Mouse (Mus musculus): Measurements from ENCODE around the gene Chml. TPM values are rescaled to one million over a fixed set of nuclear protein-coding genes. Genes with fewer than 3 reads are reported as not detected.
A peak's percentile ranks its signal among the peaks of the same experiment; 100 is the strongest.

Chml gene
- polyA plus RNA-seq, 1 experiment from 2014 or later = 2.1 TPM

DNA sequence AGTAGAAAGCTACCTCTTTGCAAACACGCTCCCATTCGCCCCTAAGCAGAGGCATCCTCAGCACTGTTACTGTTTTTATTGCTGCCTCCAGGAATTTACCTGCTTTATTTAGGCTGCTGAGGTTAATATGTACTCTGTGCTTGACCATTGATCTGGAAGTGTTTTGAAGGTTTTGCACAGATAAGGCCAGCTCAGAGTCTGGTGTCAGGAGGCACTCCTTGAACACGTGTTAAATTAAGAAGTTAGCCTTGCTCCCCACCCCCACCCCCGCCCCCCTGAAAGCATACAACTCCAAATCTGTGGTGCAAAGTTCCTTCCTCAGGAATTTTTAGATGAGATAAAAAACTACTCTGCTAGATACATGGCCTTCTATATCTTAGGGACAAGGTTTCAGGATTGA, 8.4 kb upstream of the Chml start:
- Histone ChIP-seq H3K27ac (no peak overlapping the region), H3K9ac (ENCODE audit: low read depth, low read length) (no peak overlapping the region), H3K27me3 (ENCODE audit: insufficient read depth, low read length) (no peaks in the 10 kb centered on the region), H3K9me3 (replicated peaks; ENCODE audit: low read length) (no peaks in the 10 kb centered on the region), H3K36me3 (ENCODE audit: insufficient read depth, low read length) (no peaks in the 10 kb centered on the region), H3K4me2 (ENCODE audit: low read length) (no peak overlapping the region), H3K4me1 (replicated peaks; ENCODE audit: insufficient read depth, low read length) (no peaks in the 10 kb centered on the region), H3K4me3 (replicated peaks; ENCODE audit: low read depth, low read length) (no peak overlapping the region)
- DNase-seq (ENCODE audit: low spot score) = no peak
- WGBS = 71% methylated on average over 4 of the region's 4 CpGs
- no peak for ATAC-seq (replicated peaks; ENCODE audit: low FRiP score, low read depth)
- no peak for TF ChIP-seq CTCF (IDR thresholded peaks at IDR 0.05; ENCODE audit: low read depth)

DNA sequence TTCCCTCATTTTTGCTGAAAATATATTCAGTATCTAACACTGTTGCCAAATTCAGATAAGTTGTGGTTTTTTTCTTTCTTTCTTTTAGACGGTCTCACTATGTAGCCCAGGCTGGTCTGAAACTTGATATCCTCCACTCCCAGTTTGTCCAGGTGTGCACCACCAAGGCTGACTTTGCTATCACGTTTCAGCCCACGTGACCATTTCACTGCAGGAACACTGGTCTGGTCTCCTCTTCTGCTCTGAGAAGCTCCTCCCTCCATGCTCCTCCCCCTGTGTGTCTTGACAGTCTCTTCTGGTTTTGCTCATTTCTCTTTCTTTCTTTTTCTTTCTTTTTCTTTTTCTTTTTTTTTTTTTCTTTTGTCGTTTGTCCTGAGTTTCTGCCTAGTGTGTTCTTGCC, 7.1 kb upstream of the Chml start:
- no peaks in the 10 kb centered on the region for H3K4me1 ChIP-seq (replicated peaks; ENCODE audit: insufficient read depth, low read length)
- H3K4me3 ChIP-seq (replicated peaks; ENCODE audit: low read depth, low read length) = no peak overlapping the region
- DNase-seq (ENCODE audit: low spot score) = no peak
- 23% methylated on average over 4 of the region's 4 CpGs for WGBS
- ATAC-seq (replicated peaks; ENCODE audit: low FRiP score, low read depth) = no peak
- H3K9ac ChIP-seq (ENCODE audit: low read depth, low read length) = no peak overlapping the region
- H3K9me3 ChIP-seq (replicated peaks; ENCODE audit: low read length) = no peaks in the 10 kb centered on the region
- H3K4me2 ChIP-seq (ENCODE audit: low read length) = no peak overlapping the region
- H3K27me3 ChIP-seq (ENCODE audit: insufficient read depth, low read length) = no peaks in the 10 kb centered on the region
- H3K36me3 ChIP-seq (ENCODE audit: insufficient read depth, low read length) = no peaks in the 10 kb centered on the region
- TF ChIP-seq CTCF (IDR thresholded peaks at IDR 0.05; ENCODE audit: low read depth) = no peak
- no peak overlapping the region for H3K27ac ChIP-seq

DNA sequence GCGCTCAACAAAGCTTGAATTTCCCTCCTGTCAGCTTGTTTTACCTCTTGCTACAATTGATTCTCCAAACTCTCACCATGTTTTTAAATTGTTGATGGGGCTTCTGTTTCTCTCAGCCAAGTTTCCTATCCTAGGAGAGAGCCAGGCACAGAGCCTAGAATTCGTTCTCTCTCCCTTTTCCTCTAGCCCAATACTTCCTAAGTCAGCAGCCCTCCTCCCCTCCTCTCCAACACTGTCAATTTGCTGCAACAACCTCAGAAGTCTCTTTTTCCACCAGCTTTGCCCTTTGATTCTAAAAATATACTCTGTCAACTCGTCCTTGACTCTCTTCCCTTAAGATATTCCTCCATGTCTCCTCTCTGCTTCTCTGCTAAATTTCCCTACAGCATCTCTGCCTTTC, 6.7 kb upstream of the Chml start:
- no peaks in the 10 kb centered on the region for H3K4me1 ChIP-seq (replicated peaks; ENCODE audit: insufficient read depth, low read length)
- no peak for TF ChIP-seq CTCF (IDR thresholded peaks at IDR 0.05; ENCODE audit: low read depth)
- no peak overlapping the region for H3K4me2 ChIP-seq (ENCODE audit: low read length)
- no peak overlapping the region for H3K27ac ChIP-seq
- no peaks in the 10 kb centered on the region for H3K27me3 ChIP-seq (ENCODE audit: insufficient read depth, low read length)
- H3K9me3 ChIP-seq (replicated peaks; ENCODE audit: low read length) = no peaks in the 10 kb centered on the region
- no peak overlapping the region for H3K4me3 ChIP-seq (replicated peaks; ENCODE audit: low read depth, low read length)
- no peak overlapping the region for H3K9ac ChIP-seq (ENCODE audit: low read depth, low read length)
- ATAC-seq (replicated peaks; ENCODE audit: low FRiP score, low read depth) (no peak), DNase-seq (ENCODE audit: low spot score) (no peak)
- H3K36me3 ChIP-seq (ENCODE audit: insufficient read depth, low read length) = no peaks in the 10 kb centered on the region
- 46% methylated on average over 3 of the region's 3 CpGs for WGBS

DNA sequence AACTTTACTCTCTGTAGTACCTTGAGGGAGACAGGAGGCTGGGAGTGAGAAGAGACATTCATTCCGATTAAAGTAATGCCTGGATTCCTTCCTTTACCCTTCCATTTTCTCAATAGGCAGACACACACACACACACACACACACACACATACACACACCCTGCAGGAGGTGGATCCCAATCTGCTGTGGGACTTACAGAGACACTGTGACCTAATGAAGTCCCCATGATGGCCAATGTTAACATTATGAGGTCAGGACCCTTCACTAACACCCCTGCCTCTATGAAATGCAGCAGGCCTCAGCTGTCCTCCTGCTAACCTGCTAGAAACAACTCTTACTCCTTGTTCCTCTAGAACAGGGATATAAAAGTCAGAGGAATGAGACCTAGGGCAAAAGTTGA, 5.6 kb upstream of the Chml start, which contains the start of gene Wdr64:
Gene Wdr64 (plus strand): TSS at position 301 of the 400 bp plus-strand sequence.
- WGBS = 93% methylated on average over 1 of the region's 1 CpGs
- TF ChIP-seq CTCF (IDR thresholded peaks at IDR 0.05; ENCODE audit: low read depth) = no peak

DNA sequence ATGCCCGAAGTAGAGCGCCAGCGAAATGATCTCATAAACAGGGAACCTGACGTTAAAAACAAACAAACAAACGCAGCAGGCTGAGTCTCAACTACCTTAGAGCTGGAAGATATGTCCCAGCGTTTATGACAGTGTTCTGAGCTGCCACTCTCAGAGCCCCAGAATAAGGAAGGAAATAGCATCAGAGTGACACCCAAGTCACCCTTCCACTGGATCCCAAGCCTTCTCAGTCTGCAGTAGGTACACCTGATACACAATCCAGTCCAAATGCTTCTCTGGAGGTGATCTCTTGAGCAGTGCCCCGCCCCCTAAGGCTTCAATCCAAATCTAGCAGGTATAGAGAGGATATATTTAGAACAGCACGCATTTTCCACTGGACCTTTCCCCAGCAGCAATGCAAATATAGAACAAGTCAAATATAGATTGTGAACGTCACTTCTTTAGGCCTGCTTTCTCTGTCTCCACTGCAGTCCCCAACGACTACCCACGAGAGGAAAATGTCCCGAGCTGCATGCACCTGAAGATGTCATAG, 794 bp upstream of the Chml start:
- H3K4me2 ChIP-seq (ENCODE audit: low read length) = peak overlapping the region; percentile 96
- peaks cover 14% of the 10 kb centered on the region for H3K4me1 ChIP-seq (replicated peaks; ENCODE audit: insufficient read depth, low read length)
- no peak overlapping the region for H3K9ac ChIP-seq (ENCODE audit: low read depth, low read length)
- no peaks in the 10 kb centered on the region for H3K36me3 ChIP-seq (ENCODE audit: insufficient read depth, low read length)
- no peak for TF ChIP-seq CTCF (IDR thresholded peaks at IDR 0.05; ENCODE audit: low read depth)
- H3K27me3 ChIP-seq (ENCODE audit: insufficient read depth, low read length) = no peaks in the 10 kb centered on the region
- 35% methylated on average over 12 of the region's 12 CpGs for WGBS
- peak overlapping the region; percentile 80 for H3K4me3 ChIP-seq (replicated peaks; ENCODE audit: low read depth, low read length)
- ATAC-seq (replicated peaks; ENCODE audit: low FRiP score, low read depth) = no peak
- H3K9me3 ChIP-seq (replicated peaks; ENCODE audit: low read length) = no peaks in the 10 kb centered on the region
- no peak for DNase-seq (ENCODE audit: low spot score)
- H3K27ac ChIP-seq = no peak overlapping the region

More for the DNA sequence above, 5.6 kb upstream of the Chml start, which contains the start of gene Wdr64:
- no peak within 1 kb of the TSS for H3K9ac ChIP-seq (ENCODE audit: low read depth, low read length)
- H3K9me3 ChIP-seq (replicated peaks; ENCODE audit: low read length) = no peaks in the 10 kb centered on the region
- H3K4me3 ChIP-seq (replicated peaks; ENCODE audit: low read depth, low read length) = no peak within 1 kb of the TSS
- no peak for ATAC-seq (replicated peaks; ENCODE audit: low FRiP score, low read depth)
- H3K27ac ChIP-seq = no peak within 1 kb of the TSS
- H3K4me1 ChIP-seq (replicated peaks; ENCODE audit: insufficient read depth, low read length) = no peaks in the 10 kb centered on the region
- no peak for DNase-seq (ENCODE audit: low spot score)
- H3K4me2 ChIP-seq (ENCODE audit: low read length) = no peak within 1 kb of the TSS
- H3K36me3 ChIP-seq (ENCODE audit: insufficient read depth, low read length) = no peaks in the 10 kb centered on the region
- H3K27me3 ChIP-seq (ENCODE audit: insufficient read depth, low read length) = no peaks in the 10 kb centered on the region

DNA sequence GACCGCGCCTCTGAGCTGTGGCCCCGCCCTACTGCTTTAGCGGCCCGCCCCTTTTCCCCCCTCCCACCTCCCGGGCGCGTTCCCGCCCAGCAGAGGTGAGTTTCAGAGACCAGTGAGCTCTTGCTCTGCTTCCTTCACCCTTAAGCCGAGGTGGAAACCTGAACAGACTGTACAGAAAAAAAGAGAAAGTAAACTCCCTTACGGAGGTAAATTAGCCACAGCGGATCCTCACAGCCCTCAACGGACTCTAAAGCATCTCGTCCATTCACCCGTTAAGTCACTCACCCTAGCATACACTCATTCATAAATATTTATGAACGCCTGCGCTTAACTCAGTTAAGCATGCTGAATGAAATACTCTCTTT, 278 bp upstream of the Chml start:
- no peak overlapping the region for H3K27ac ChIP-seq
- DNase-seq (ENCODE audit: low spot score) = no peak
- WGBS = under 1% methylated on average over 17 of the region's 17 CpGs
- no peak for ATAC-seq (replicated peaks; ENCODE audit: low FRiP score, low read depth)
- H3K4me1 ChIP-seq (replicated peaks; ENCODE audit: insufficient read depth, low read length) = peaks cover 14% of the 10 kb centered on the region
- H3K4me3 ChIP-seq (replicated peaks; ENCODE audit: low read depth, low read length) = peak overlapping the region; percentile 80
- H3K9ac ChIP-seq (ENCODE audit: low read depth, low read length) = no peak overlapping the region
- no peaks in the 10 kb centered on the region for H3K9me3 ChIP-seq (replicated peaks; ENCODE audit: low read length)
- peak overlapping the region; percentile 96 for H3K4me2 ChIP-seq (ENCODE audit: low read length)
- H3K27me3 ChIP-seq (ENCODE audit: insufficient read depth, low read length) = no peaks in the 10 kb centered on the region
- no peak for TF ChIP-seq CTCF (IDR thresholded peaks at IDR 0.05; ENCODE audit: low read depth)
- no peaks in the 10 kb centered on the region for H3K36me3 ChIP-seq (ENCODE audit: insufficient read depth, low read length)

DNA sequence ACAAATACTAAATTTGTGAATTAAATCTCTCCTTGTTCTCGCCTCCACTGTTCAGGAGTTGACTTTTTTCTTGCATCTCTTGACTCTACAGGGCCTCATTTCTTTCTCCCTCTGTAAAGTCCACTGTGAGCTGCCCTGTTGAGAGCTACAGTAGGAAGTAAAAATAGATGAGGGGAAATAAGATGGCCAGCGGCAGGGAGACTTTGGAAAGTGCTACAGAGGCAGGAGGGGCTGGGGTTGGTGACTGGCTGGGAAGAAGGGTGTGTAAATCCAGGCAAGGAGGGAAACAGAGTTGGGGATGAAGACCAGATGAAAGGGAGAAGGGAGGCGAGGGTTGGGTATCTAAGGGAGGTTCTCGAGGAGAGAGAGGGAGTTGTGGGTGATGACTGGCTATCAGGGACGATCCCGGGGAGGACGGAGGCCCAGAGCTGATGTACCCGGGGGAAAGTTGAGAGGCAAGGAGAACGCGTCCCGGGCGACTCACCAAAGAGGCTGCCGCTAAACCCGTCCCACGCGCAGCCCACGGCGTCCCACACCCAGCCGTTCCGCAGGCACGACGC, 935 bp downstream of the Chml start:
- Histone ChIP-seq H3K4me1 (replicated peaks; ENCODE audit: insufficient read depth, low read length) (peaks cover 14% of the 10 kb centered on the region), H3K9me3 (replicated peaks; ENCODE audit: low read length) (no peaks in the 10 kb centered on the region), H3K9ac (ENCODE audit: low read depth, low read length) (peak overlapping the region; percentile 80), H3K27ac (peak overlapping the region; percentile 90), H3K27me3 (ENCODE audit: insufficient read depth, low read length) (no peaks in the 10 kb centered on the region), H3K4me3 (replicated peaks; ENCODE audit: low read depth, low read length) (peak overlapping the region; percentile 80), H3K36me3 (ENCODE audit: insufficient read depth, low read length) (no peaks in the 10 kb centered on the region), H3K4me2 (ENCODE audit: low read length) (peak overlapping the region; percentile 96)
- TF ChIP-seq CTCF (IDR thresholded peaks at IDR 0.05; ENCODE audit: low read depth) = no peak
- under 1% methylated on average over 22 of the region's 22 CpGs for WGBS
- DNase-seq (ENCODE audit: low spot score) = peak; percentile 37
- ATAC-seq (replicated peaks; ENCODE audit: low FRiP score, low read depth) = no peak
